Mouse (Mus musculus) hindbrain, postnatal 0 days (tissue): ENCODE results near the gene Anxa5. TPM values are rescaled to one million over a fixed set of nuclear protein-coding genes. Genes with fewer than 3 reads are reported as not detected.

Experiments used
- ATAC-seq: fragments of 200-750 bp; cut with Nextera tagmentation; 2 replicates; pipeline ENCODE4 v1.8.0; 2017; ENCODE audit warnings: mild to moderate bottlenecking, moderate TSS enrichment, moderate library complexity
- DNase-seq: peaks from one replicate; pipeline ENCODE4 v3.0.0-alpha.2; 2015; ENCODE audit warnings: low spot score
- H3K27ac ChIP-seq: fragments of 300-500 bp; sonication (generic); 2 replicates; pipeline ENCODE4 v1.5.1; 2014; ENCODE audit warnings: mild to moderate bottlenecking
- H3K27me3 ChIP-seq: fragments of 300-500 bp; sonication (generic); 2 replicates; pipeline ENCODE4 v1.6.1; 2014; ENCODE audit warnings: low read length, mixed read lengths; ENCODE audit not compliant: insufficient read depth
- H3K36me3 ChIP-seq: fragments of 300-500 bp; sonication (generic); 2 replicates; pipeline ENCODE4 v1.6.1; 2014; ENCODE audit warnings: low read length, mixed read lengths; ENCODE audit not compliant: insufficient read depth
- H3K4me1 ChIP-seq: fragments of 300-500 bp; sonication (generic); 2 replicates; pipeline ENCODE4 v1.6.1; 2014; ENCODE audit warnings: antibody characterized with exemption, low read length, mixed read lengths; ENCODE audit not compliant: insufficient read depth
- H3K4me2 ChIP-seq: fragments of 300-500 bp; sonication (generic); 2 replicates; pipeline ENCODE4 v1.6.1; 2014; ENCODE audit warnings: low read depth, mild to moderate bottlenecking, low read length, moderate library complexity, mixed read lengths
- H3K4me3 ChIP-seq: fragments of 300-500 bp; sonication (generic); 2 replicates; pipeline ENCODE4 v1.5.1; 2014; ENCODE audit warnings: low read length
- H3K9ac ChIP-seq: fragments of 300-500 bp; sonication (generic); replicated peaks from 2 replicates; pipeline ENCODE4 v1.6.1; 2014; ENCODE audit warnings: mild to moderate bottlenecking, low read length, moderate library complexity, mixed read lengths
- H3K9me3 ChIP-seq: fragments of 300-500 bp; sonication (generic); 2 replicates; pipeline ENCODE4 v1.6.1; 2016; ENCODE audit warnings: low read length, mixed read lengths
- CTCF ChIP-seq: IDR thresholded peaks from 2 replicates; pipeline ENCODE4 v1.5.1; 2016; ENCODE audit warnings: antibody characterized with exemption, control low read depth, low read depth
- WGBS: fragments of 180-500 bp; shearing (Covaris S2); extraction: QIAGEN DNeasy Blood & Tissue Kit; methylation state at CpG from one replicate; pipeline ENCODE4 v1.1.7; 2014; 5-methylcytosine and 5-hydroxymethylcytosine counted together
- polyA plus RNA-seq: library from polyadenylated mRNA; unstranded; fragments of >200 nt; fragmentation: Nextera tagmentation; extraction: Ambion mirVana; gene quantifications from 2 replicates; pipeline ENCODE4 v1.2.1, GENCODE M21; 2015
- total RNA-seq: library from RNA; depleted of rRNA; stranded (reverse); fragments of >200 nt; gene quantifications from 2 replicates; pipeline ENCODE4 v1.2.3, GENCODE M21; 2014

The Anxa5 gene
- total and polyA plus RNA-seq, 2 experiments from 2014 or later: 33.5 to 54.0 TPM

DNA sequence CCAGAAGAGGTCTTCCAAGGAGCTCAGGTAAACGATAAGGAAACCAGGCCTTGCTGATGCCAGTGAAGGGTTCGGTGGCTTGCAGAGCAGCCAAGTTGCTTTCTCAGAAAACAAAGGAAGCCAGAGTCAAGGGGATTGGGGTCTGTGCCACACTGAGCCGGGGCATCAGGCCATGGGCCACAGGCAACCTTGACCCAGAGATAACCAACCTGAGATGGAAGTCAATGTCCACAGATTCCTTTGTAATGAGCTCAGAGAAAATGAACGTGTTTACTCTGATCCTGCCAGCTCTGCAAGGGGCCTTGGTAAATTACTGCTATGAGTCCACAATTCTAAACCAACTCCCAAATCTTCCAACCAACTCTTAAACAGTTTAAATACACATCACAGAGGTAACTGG lies 3.8 kb downstream of the Anxa5 start:
- Histone ChIP-seq H3K9me3 (no peaks in the 10 kb centered on the region), H3K9ac (no peak overlapping the region), H3K4me3 (no peak overlapping the region), H3K4me2 (no peak overlapping the region), H3K27me3 (no peaks in the 10 kb centered on the region), H3K27ac (no peak overlapping the region), H3K4me1 (peaks cover 5% of the 10 kb centered on the region; the same call in 1 of the 2 replicates), H3K36me3 (no peaks in the 10 kb centered on the region)
- no peak for TF ChIP-seq CTCF
- no peak for ATAC-seq
- DNase-seq: no peak
- WGBS: 69% methylated on average over 4 of the region's 4 CpGs

DNA sequence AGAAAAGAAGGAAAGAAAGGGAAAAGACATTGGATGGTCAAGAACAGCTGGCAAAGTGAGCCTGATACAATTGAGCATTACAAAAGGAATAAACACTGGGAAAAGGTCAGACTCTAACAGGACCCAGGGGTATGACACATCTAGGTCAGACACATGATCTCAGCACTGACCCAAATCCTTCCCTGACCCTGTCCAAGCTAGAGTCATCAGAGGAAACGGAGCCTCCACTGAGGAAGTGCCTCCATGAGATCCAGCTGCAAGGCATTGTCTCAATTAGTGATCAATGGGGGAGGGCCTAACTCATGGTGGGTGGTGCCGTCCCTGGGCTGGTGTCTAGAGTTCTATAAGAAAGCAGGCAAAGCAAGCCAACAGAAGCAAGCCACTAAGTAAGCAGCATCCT lies 6.8 kb downstream of the Anxa5 start:
- no peak overlapping the region for H3K9ac ChIP-seq
- TF ChIP-seq CTCF: no peak
- no peak for ATAC-seq
- no peak overlapping the region for H3K4me3 ChIP-seq
- 59% methylated on average over 2 of the region's 2 CpGs for WGBS
- no peaks in the 10 kb centered on the region for H3K9me3 ChIP-seq
- no peak overlapping the region for H3K4me2 ChIP-seq
- H3K27ac ChIP-seq: no peak overlapping the region
- no peaks in the 10 kb centered on the region for H3K36me3 ChIP-seq
- no peaks in the 10 kb centered on the region for H3K4me1 ChIP-seq
- no peak for DNase-seq
- no peaks in the 10 kb centered on the region for H3K27me3 ChIP-seq

DNA sequence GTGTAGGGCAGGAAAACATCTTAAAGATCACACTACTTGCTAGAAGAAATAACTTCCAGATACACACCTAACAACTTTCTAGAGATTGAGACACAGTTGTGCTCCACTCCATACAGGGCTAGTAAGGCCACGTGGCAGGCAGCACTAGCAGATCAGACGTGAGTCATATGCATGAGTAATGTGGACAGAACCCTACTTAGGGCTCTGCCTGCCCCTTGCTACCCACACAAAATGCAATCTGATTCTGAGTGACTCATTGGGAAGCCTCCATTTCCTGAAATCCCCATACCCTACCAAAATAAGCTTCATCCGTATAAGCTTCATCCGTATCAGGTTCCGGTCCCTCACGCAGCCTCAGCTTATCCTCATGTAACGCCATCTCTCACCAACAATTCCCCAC lies 8.1 kb downstream of the Anxa5 start:
- no peaks in the 10 kb centered on the region for H3K36me3 ChIP-seq
- no peak for TF ChIP-seq CTCF
- no peak overlapping the region for H3K4me3 ChIP-seq
- no peak overlapping the region for H3K27ac ChIP-seq
- no peaks in the 10 kb centered on the region for H3K27me3 ChIP-seq
- H3K9me3 ChIP-seq: no peaks in the 10 kb centered on the region
- no peaks in the 10 kb centered on the region for H3K4me1 ChIP-seq
- no peak overlapping the region for H3K9ac ChIP-seq
- 90% methylated on average over 7 of the region's 7 CpGs for WGBS
- H3K4me2 ChIP-seq: no peak overlapping the region
- DNase-seq (no peak), ATAC-seq (no peak)

DNA sequence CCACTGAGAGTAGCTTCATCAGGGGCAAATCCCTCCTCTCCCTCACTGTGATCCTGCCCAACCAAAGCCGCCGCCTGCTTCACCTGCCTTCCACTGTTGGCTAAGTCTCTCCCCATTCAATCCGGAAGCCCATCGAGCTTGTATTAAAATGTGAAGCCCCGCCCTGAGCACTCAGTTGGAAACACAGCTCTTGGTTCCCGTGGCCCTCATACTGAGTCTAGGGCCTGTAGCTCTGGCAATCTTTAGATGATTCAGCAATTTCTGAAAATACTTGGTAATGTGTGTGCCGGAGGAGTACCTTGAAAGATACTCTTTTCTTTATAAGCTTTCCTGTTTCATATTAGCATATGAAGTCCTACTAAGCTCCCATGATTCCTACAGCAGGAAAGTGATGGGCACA lies 10.2 kb downstream of the Anxa5 start:
- no peaks in the 10 kb centered on the region for H3K4me1 ChIP-seq
- no peaks in the 10 kb centered on the region for H3K36me3 ChIP-seq
- H3K27me3 ChIP-seq: no peaks in the 10 kb centered on the region
- no peak overlapping the region for H3K27ac ChIP-seq
- ATAC-seq (no peak), DNase-seq (no peak)
- H3K9me3 ChIP-seq: no peaks in the 10 kb centered on the region
- no peak overlapping the region for H3K4me3 ChIP-seq
- no peak for TF ChIP-seq CTCF
- H3K9ac ChIP-seq: no peak overlapping the region
- H3K4me2 ChIP-seq: no peak overlapping the region
- 60% methylated on average over 7 of the region's 7 CpGs for WGBS

DNA sequence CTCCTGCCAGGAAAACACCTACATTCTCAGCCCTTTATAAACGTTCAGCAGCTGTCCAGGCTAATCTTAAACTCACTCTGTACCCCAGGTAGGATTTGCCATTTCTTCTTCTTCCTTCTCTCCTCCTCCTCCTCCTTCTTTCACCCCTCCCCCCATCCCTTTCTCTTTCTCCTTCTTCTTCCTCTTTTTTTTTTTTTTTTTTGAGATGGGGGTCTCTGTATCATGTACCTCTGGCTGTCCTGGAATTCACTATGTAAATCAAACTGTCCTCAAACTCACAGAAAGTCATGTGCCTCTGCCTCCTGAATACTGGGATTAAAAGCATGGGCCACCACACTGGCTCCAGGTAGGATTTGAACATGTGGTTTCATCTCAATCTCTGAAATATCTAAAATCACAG lies 13.3 kb downstream of the Anxa5 start:
- Histone ChIP-seq H3K4me3 (no peak overlapping the region), H3K9ac (no peak overlapping the region), H3K27me3 (no peaks in the 10 kb centered on the region), H3K4me1 (no peaks in the 10 kb centered on the region), H3K4me2 (no peak overlapping the region), H3K36me3 (no peaks in the 10 kb centered on the region), H3K27ac (no peak overlapping the region), H3K9me3 (no peaks in the 10 kb centered on the region)
- no peak for TF ChIP-seq CTCF
- WGBS: 44% methylated on average over 1 of the region's 1 CpGs
- ATAC-seq: no peak
- no peak for DNase-seq

DNA sequence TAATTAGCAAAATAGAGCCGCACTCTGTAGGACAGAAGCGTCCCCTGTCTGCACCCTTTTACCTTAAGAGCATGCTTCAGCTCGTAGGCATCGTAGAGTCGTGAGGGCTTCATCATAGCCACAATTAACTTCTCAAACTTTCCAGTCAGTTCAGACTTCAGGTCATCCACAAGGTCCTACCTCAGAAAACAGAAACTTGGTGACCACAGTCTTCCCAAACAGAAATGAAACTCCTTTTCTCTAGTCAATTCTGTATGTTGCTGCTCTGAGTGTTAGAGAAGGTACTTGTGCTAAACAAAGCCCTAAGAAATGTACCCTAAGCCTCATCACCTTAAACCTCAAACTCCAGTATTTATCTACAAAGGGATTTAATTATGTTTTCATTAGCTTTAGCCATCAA lies 13.9 kb downstream of the Anxa5 start:
- Histone ChIP-seq H3K9me3 (no peaks in the 10 kb centered on the region), H3K4me3 (no peak overlapping the region), H3K36me3 (no peaks in the 10 kb centered on the region), H3K27me3 (no peaks in the 10 kb centered on the region), H3K9ac (no peak overlapping the region), H3K27ac (no peak overlapping the region), H3K4me2 (no peak overlapping the region), H3K4me1 (no peaks in the 10 kb centered on the region)
- no peak for TF ChIP-seq CTCF
- DNase-seq (no peak), ATAC-seq (no peak)
- WGBS: 89% methylated on average over 5 of the region's 5 CpGs

DNA sequence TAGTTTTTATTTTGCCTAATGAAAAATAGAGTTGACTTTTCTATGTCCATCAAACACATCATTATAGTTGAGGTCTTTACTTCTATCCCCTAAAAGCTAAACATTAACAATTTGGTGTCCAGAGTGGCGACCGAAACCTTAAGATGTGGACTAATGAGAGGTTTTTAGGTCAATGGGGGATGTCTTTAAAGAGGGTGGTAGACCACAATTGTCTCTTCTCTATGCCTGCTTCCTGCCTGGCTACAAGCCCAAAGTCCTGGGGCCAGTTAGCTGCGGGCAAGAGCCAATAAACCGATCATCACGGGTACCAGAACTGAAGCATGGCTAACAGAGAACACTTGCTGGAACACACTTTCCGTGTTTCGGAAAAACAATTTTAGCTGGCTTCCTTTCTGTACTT lies 15.0 kb downstream of the Anxa5 start:
- WGBS: 85% methylated on average over 7 of the region's 7 CpGs
- DNase-seq (no peak), ATAC-seq (no peak)
- H3K4me2 ChIP-seq: no peak overlapping the region
- no peaks in the 10 kb centered on the region for H3K4me1 ChIP-seq
- H3K27me3 ChIP-seq: no peaks in the 10 kb centered on the region
- no peaks in the 10 kb centered on the region for H3K36me3 ChIP-seq
- no peak overlapping the region for H3K4me3 ChIP-seq
- no peak overlapping the region for H3K9ac ChIP-seq
- TF ChIP-seq CTCF: no peak
- no peaks in the 10 kb centered on the region for H3K9me3 ChIP-seq
- no peak overlapping the region for H3K27ac ChIP-seq

DNA sequence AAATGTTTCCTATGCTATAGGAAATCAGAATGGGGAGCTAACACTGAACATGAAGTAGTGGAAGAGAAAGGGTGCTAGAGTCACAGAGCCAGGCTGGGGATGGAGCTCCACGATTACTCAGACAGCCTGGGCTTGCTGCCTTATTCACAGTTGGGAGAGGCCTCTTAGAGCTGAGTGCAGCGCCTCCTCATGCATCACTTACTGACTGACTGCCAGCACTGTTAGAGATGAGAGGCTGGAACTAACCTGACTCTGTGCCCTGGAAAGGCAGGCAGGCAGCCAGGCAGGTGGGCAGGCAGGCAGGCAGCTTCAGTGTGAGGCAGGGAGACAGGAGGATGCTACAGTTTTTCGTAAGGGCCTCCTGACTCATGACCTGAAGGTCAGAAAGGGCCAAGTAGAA lies 20.1 kb downstream of the Anxa5 start:
- H3K9ac ChIP-seq: no peak overlapping the region
- no peaks in the 10 kb centered on the region for H3K4me1 ChIP-seq
- H3K4me2 ChIP-seq: no peak overlapping the region
- no peak overlapping the region for H3K27ac ChIP-seq
- no peak overlapping the region for H3K4me3 ChIP-seq
- no peak for ATAC-seq
- WGBS: 79% methylated on average over 3 of the region's 3 CpGs
- no peaks in the 10 kb centered on the region for H3K27me3 ChIP-seq
- no peak for DNase-seq
- no peaks in the 10 kb centered on the region for H3K36me3 ChIP-seq
- no peaks in the 10 kb centered on the region for H3K9me3 ChIP-seq
- no peak for TF ChIP-seq CTCF
